Mouse (Mus musculus): ENCODE measurements around the gene Oaf. TPM values are rescaled to one million over a fixed set of nuclear protein-coding genes. Genes with fewer than 3 reads are reported as not detected.

The Oaf gene
- polyA plus RNA-seq (2014; fragmentation: Nextera tagmentation; extraction: Ambion mirVana), result 67.3 and 67.9 TPM in 2 replicates

- Histone ChIP-seq H3K27me3 (ENCODE audit: control insufficient read depth, insufficient read depth, low read length) (peaks cover 9% of the 10 kb centered on the region), H3K36me3 (ENCODE audit: control insufficient read depth, insufficient read depth, low read length) (no peaks in the 10 kb centered on the region), H3K4me2 (ENCODE audit: low read depth) (peak within 1 kb of the TSS; percentile 61), H3K4me3 (ENCODE audit: low read depth, low read length) (peak within 1 kb of the TSS; percentile 61), H3K4me1 (ENCODE audit: control insufficient read depth, insufficient read depth, low read length) (peaks cover 11% of the 10 kb centered on the region), H3K9ac (ENCODE audit: low read length) (peak within 1 kb of the TSS; percentile 55), H3K27ac (ENCODE audit: low read depth, low read length) (peak within 1 kb of the TSS; percentile 65), H3K9me3 (ENCODE audit: control insufficient read depth, low read length) (no peaks in the 10 kb centered on the region)
- under 1% methylated on average over 44 of the region's 44 CpGs for WGBS
- ATAC-seq (ENCODE audit: insufficient read depth, low FRiP score, low TSS enrichment) (peak; percentile 83), DNase-seq (ENCODE audit: low spot score) (peak; percentile 87)
Measured at GRCm38 (mm10) chr9:43239712-43240593, at the start of gene Oaf. TSS of gene Oaf (minus strand) at chr9:43239911.

GRCm38 (mm10) chr9:43286870-43287269, 47.2 kb upstream of the Oaf start:
- Histone ChIP-seq H3K4me1 (ENCODE audit: control insufficient read depth, insufficient read depth, low read length) (no peaks in the 10 kb centered on the region), H3K27ac (ENCODE audit: low read depth, low read length) (no peak overlapping the region), H3K4me2 (ENCODE audit: low read depth) (peak overlapping the region; percentile 26), H3K9me3 (ENCODE audit: control insufficient read depth, low read length) (no peaks in the 10 kb centered on the region), H3K9ac (ENCODE audit: low read length) (peak overlapping the region; percentile 56), H3K27me3 (ENCODE audit: control insufficient read depth, insufficient read depth, low read length) (no peaks in the 10 kb centered on the region), H3K36me3 (ENCODE audit: control insufficient read depth, insufficient read depth, low read length) (no peaks in the 10 kb centered on the region), H3K4me3 (ENCODE audit: low read depth, low read length) (no peak overlapping the region)
- ATAC-seq (ENCODE audit: insufficient read depth, low FRiP score, low TSS enrichment), result no peak
- DNase-seq (ENCODE audit: low spot score), result peak; percentile 87
- WGBS, result under 1% methylated on average over 20 of the region's 20 CpGs

- WGBS, result 83% methylated on average over 4 of the region's 4 CpGs
- DNase-seq (ENCODE audit: low spot score) (no peak), ATAC-seq (ENCODE audit: insufficient read depth, low FRiP score, low TSS enrichment) (no peak)
- H3K9me3 ChIP-seq (ENCODE audit: control insufficient read depth, low read length), result no peaks in the 10 kb centered on the region
- no peak overlapping the region for H3K27ac ChIP-seq (ENCODE audit: low read depth, low read length)
- H3K4me2 ChIP-seq (ENCODE audit: low read depth), result no peak overlapping the region
- no peak overlapping the region for H3K9ac ChIP-seq (ENCODE audit: low read length)
- H3K4me3 ChIP-seq (ENCODE audit: low read depth, low read length), result no peak overlapping the region
- no peaks in the 10 kb centered on the region for H3K36me3 ChIP-seq (ENCODE audit: control insufficient read depth, insufficient read depth, low read length)
- H3K4me1 ChIP-seq (ENCODE audit: control insufficient read depth, insufficient read depth, low read length), result no peaks in the 10 kb centered on the region
- no peaks in the 10 kb centered on the region; the same call in 1 of the 2 replicates for H3K27me3 ChIP-seq (ENCODE audit: control insufficient read depth, insufficient read depth, low read length)
Measured at GRCm38 (mm10) chr9:43285281-43285680, 45.6 kb upstream of the Oaf start.

GRCm38 (mm10) chr9:43284284-43284683, 44.6 kb upstream of the Oaf start:
- H3K27me3 ChIP-seq (ENCODE audit: control insufficient read depth, insufficient read depth, low read length), result no peaks in the 10 kb centered on the region; the same call in 1 of the 2 replicates
- DNase-seq (ENCODE audit: low spot score) (peak; percentile 87), ATAC-seq (ENCODE audit: insufficient read depth, low FRiP score, low TSS enrichment) (peak; percentile 71; the same call in 1 of the 2 replicates)
- no peaks in the 10 kb centered on the region for H3K36me3 ChIP-seq (ENCODE audit: control insufficient read depth, insufficient read depth, low read length)
- no peaks in the 10 kb centered on the region for H3K4me1 ChIP-seq (ENCODE audit: control insufficient read depth, insufficient read depth, low read length)
- 3% methylated on average over 6 of the region's 6 CpGs for WGBS
- H3K9ac ChIP-seq (ENCODE audit: low read length), result no peak overlapping the region
- H3K9me3 ChIP-seq (ENCODE audit: control insufficient read depth, low read length), result no peaks in the 10 kb centered on the region
- H3K4me3 ChIP-seq (ENCODE audit: low read depth, low read length), result no peak overlapping the region
- no peak overlapping the region for H3K4me2 ChIP-seq (ENCODE audit: low read depth)
- no peak overlapping the region for H3K27ac ChIP-seq (ENCODE audit: low read depth, low read length)

GRCm38 (mm10) chr9:43273735-43274134, 34.0 kb upstream of the Oaf start:
- H3K4me1 ChIP-seq (ENCODE audit: control insufficient read depth, insufficient read depth, low read length), result no peaks in the 10 kb centered on the region; the same call in 1 of the 2 replicates
- H3K4me2 ChIP-seq (ENCODE audit: low read depth), result no peak overlapping the region
- DNase-seq (ENCODE audit: low spot score), result no peak
- 79% methylated on average over 9 of the region's 9 CpGs for WGBS
- no peaks in the 10 kb centered on the region for H3K9me3 ChIP-seq (ENCODE audit: control insufficient read depth, low read length)
- H3K36me3 ChIP-seq (ENCODE audit: control insufficient read depth, insufficient read depth, low read length), result no peaks in the 10 kb centered on the region
- ATAC-seq (ENCODE audit: insufficient read depth, low FRiP score, low TSS enrichment), result no peak
- no peak overlapping the region for H3K4me3 ChIP-seq (ENCODE audit: low read depth, low read length)
- no peak overlapping the region for H3K9ac ChIP-seq (ENCODE audit: low read length)
- peaks cover 17% of the 10 kb centered on the region for H3K27me3 ChIP-seq (ENCODE audit: control insufficient read depth, insufficient read depth, low read length)
- H3K27ac ChIP-seq (ENCODE audit: low read depth, low read length), result no peak overlapping the region

- H3K4me3 ChIP-seq (ENCODE audit: low read depth, low read length), result no peak overlapping the region
- WGBS, result 41% methylated on average over 13 of the region's 14 CpGs
- no peaks in the 10 kb centered on the region; the same call in 1 of the 2 replicates for H3K4me1 ChIP-seq (ENCODE audit: control insufficient read depth, insufficient read depth, low read length)
- DNase-seq (ENCODE audit: low spot score) (no peak), ATAC-seq (ENCODE audit: insufficient read depth, low FRiP score, low TSS enrichment) (no peak)
- H3K27ac ChIP-seq (ENCODE audit: low read depth, low read length), result no peak overlapping the region
- H3K9ac ChIP-seq (ENCODE audit: low read length), result no peak overlapping the region
- no peak overlapping the region for H3K4me2 ChIP-seq (ENCODE audit: low read depth)
- H3K27me3 ChIP-seq (ENCODE audit: control insufficient read depth, insufficient read depth, low read length), result peaks cover 17% of the 10 kb centered on the region
- no peaks in the 10 kb centered on the region for H3K36me3 ChIP-seq (ENCODE audit: control insufficient read depth, insufficient read depth, low read length)
- no peaks in the 10 kb centered on the region for H3K9me3 ChIP-seq (ENCODE audit: control insufficient read depth, low read length)
Measured at GRCm38 (mm10) chr9:43271761-43272518, 32.2 kb upstream of the Oaf start.

- 3% methylated on average over 17 of the region's 17 CpGs for WGBS
- no peaks in the 10 kb centered on the region; the same call in 1 of the 2 replicates for H3K4me1 ChIP-seq (ENCODE audit: control insufficient read depth, insufficient read depth, low read length)
- H3K4me2 ChIP-seq (ENCODE audit: low read depth), result peak overlapping the region; percentile 37
- H3K4me3 ChIP-seq (ENCODE audit: low read depth, low read length), result peak overlapping the region; percentile 14; the same call in 1 of the 2 replicates
- no peaks in the 10 kb centered on the region for H3K9me3 ChIP-seq (ENCODE audit: control insufficient read depth, low read length)
- no peaks in the 10 kb centered on the region for H3K36me3 ChIP-seq (ENCODE audit: control insufficient read depth, insufficient read depth, low read length)
- no peak overlapping the region for H3K9ac ChIP-seq (ENCODE audit: low read length)
- no peak overlapping the region for H3K27ac ChIP-seq (ENCODE audit: low read depth, low read length)
- DNase-seq (ENCODE audit: low spot score) (peak; percentile 48), ATAC-seq (ENCODE audit: insufficient read depth, low FRiP score, low TSS enrichment) (no peak)
- peaks cover 17% of the 10 kb centered on the region for H3K27me3 ChIP-seq (ENCODE audit: control insufficient read depth, insufficient read depth, low read length)
Measured at GRCm38 (mm10) chr9:43270723-43271252, 31.1 kb upstream of the Oaf start.

- Histone ChIP-seq H3K27ac (ENCODE audit: low read depth, low read length) (no peak overlapping the region), H3K4me2 (ENCODE audit: low read depth) (no peak overlapping the region), H3K27me3 (ENCODE audit: control insufficient read depth, insufficient read depth, low read length) (peaks cover 17% of the 10 kb centered on the region), H3K4me1 (ENCODE audit: control insufficient read depth, insufficient read depth, low read length) (peaks cover 1% of the 10 kb centered on the region), H3K9me3 (ENCODE audit: control insufficient read depth, low read length) (no peaks in the 10 kb centered on the region), H3K9ac (ENCODE audit: low read length) (no peak overlapping the region), H3K36me3 (ENCODE audit: control insufficient read depth, insufficient read depth, low read length) (no peaks in the 10 kb centered on the region), H3K4me3 (ENCODE audit: low read depth, low read length) (no peak overlapping the region)
- DNase-seq (ENCODE audit: low spot score) (no peak), ATAC-seq (ENCODE audit: insufficient read depth, low FRiP score, low TSS enrichment) (no peak)
- 3% methylated on average over 8 of the region's 8 CpGs for WGBS
Measured at GRCm38 (mm10) chr9:43269166-43269565, 29.5 kb upstream of the Oaf start.

All from neural tube, embryonic 11.5 days (tissue).